ENCODE assay signal across 11 mouse cellular contexts in genomic region chr6:90327670-90328069, GRCm38 (mm10). TPM values are rescaled to one million over a fixed set of nuclear protein-coding genes. Genes with fewer than 3 reads are reported as not detected.
A peak's percentile ranks its signal among the peaks of the same experiment; 100 is the strongest.
DNase-seq lines count a peak whose midpoint lies in the region; ATAC-seq and TF ChIP-seq lines count a peak whose summit lies in the region.
"Had no signal": no experiment of that assay in that cellular context is flagged by ENCODE, and none has a peak within 500 bp of the region (broad histone marks: within the 10 kb centered on the region; RNA-seq: fewer than 3 reads in every experiment).

No protein-coding gene starts in this region.

- no peaks in the 10 kb centered on the region; the same call in 1 of the 2 replicates for H3K27me3 ChIP-seq in forebrain, postnatal 0 days (ENCODE audit: insufficient read depth, low read length)
- H3K27me3 ChIP-seq in forebrain, embryonic 10.5 days (ENCODE audit: poor library complexity, severe bottlenecking): peaks cover 24% of the 10 kb centered on the region
- H3K27me3 ChIP-seq in lung, postnatal 0 days (replicated peaks; ENCODE audit: insufficient read depth, low read length): no peaks in the 10 kb centered on the region
- no peaks in the 10 kb centered on the region; the same call in 1 of the 2 replicates for H3K27me3 ChIP-seq in midbrain, embryonic 13.5 days
- H3K27me3 ChIP-seq: lung, embryonic 15.5 days had no signal

- no peak overlapping the region for H3K4me3 ChIP-seq in forebrain, postnatal 0 days (ENCODE audit: low read depth, low read length)
- H3K4me3 ChIP-seq in forebrain, embryonic 10.5 days: no peak overlapping the region
- no peak overlapping the region for H3K4me3 ChIP-seq in lung, postnatal 0 days (ENCODE audit: low read depth, low read length)
- H3K4me3 ChIP-seq in lung, adult 2 months (replicated peaks; ENCODE audit: extremely low read depth, low read depth, low read length): no peak overlapping the region
- H3K4me3 ChIP-seq in midbrain, embryonic 13.5 days (replicated peaks): no peak overlapping the region
- H3K4me3 ChIP-seq: lung, embryonic 15.5 days had no signal

- 15% methylated on average over 6 of the region's 6 CpGs for WGBS in forebrain, postnatal 0 days
- WGBS in forebrain, embryonic 10.5 days: 29% methylated on average over 6 of the region's 6 CpGs
- WGBS in lung, postnatal 0 days: 17% methylated on average over 6 of the region's 6 CpGs
- 14% methylated on average over 6 of the region's 6 CpGs for WGBS in lung, adult 2 months
- WGBS in midbrain, embryonic 13.5 days: 20% methylated on average over 6 of the region's 6 CpGs

- peak; percentile 27 for DNase-seq in forebrain, postnatal 0 days
- no peak for DNase-seq in forebrain, embryonic 10.5 days (ENCODE audit: extremely low spot score, low spot score)
- DNase-seq in lung, postnatal 0 days (ENCODE audit: low spot score): no peak
- DNase-seq in lung, adult 2 months: no peak
- peak; percentile 50 for DNase-seq in embryo, embryonic 10.5 days (ENCODE audit: low spot score)
- DNase-seq in spleen, postnatal 36 days (ENCODE audit: low spot score in 2 of 2): no peak

- H3K4me1 ChIP-seq in forebrain, postnatal 0 days (ENCODE audit: insufficient read depth): no peaks in the 10 kb centered on the region
- peaks cover 8% of the 10 kb centered on the region for H3K4me1 ChIP-seq in forebrain, embryonic 10.5 days
- H3K4me1 ChIP-seq in lung, postnatal 0 days (ENCODE audit: insufficient read depth, low read depth, low read length): no peaks in the 10 kb centered on the region
- H3K4me1 ChIP-seq in lung, adult 2 months (ENCODE audit: control insufficient read depth, insufficient read depth, low read length): no peaks in the 10 kb centered on the region
- no peaks in the 10 kb centered on the region for H3K4me1 ChIP-seq in midbrain, embryonic 13.5 days (replicated peaks)
- H3K4me1 ChIP-seq: lung, embryonic 15.5 days had no signal

- no peak overlapping the region for H3K27ac ChIP-seq in forebrain, postnatal 0 days (ENCODE audit: low read depth, low read length)
- no peak overlapping the region for H3K27ac ChIP-seq in forebrain, embryonic 10.5 days
- H3K27ac ChIP-seq in lung, postnatal 0 days (ENCODE audit: low read length): no peak overlapping the region
- H3K27ac ChIP-seq in midbrain, embryonic 13.5 days: no peak overlapping the region
- H3K27ac ChIP-seq: lung, embryonic 15.5 days had no signal

- TF ChIP-seq POLR2A in lung, adult 2 months (IDR thresholded peaks at IDR 0.05; ENCODE audit: borderline replicate concordance, extremely low read depth, low read depth, low read length): no peak

- H3K4me2 ChIP-seq in forebrain, postnatal 0 days (ENCODE audit: low read depth): no peak overlapping the region
- no peak overlapping the region for H3K4me2 ChIP-seq in lung, postnatal 0 days (replicated peaks; ENCODE audit: low read depth, low read length)
- H3K4me2 ChIP-seq in midbrain, embryonic 13.5 days (replicated peaks): no peak overlapping the region
- H3K4me2 ChIP-seq: lung, embryonic 15.5 days had no signal

- peak; percentile 70 for TF ChIP-seq CTCF in forebrain, postnatal 0 days (IDR thresholded peaks at IDR 0.05; ENCODE audit: low read depth)
- peak; percentile 61 for TF ChIP-seq CTCF in lung, postnatal 0 days (IDR thresholded peaks at IDR 0.05)
- no peak for TF ChIP-seq CTCF in lung, adult 2 months (IDR thresholded peaks at IDR 0.05; ENCODE audit: insufficient read depth, low read length)

- no peak for ATAC-seq in forebrain, postnatal 0 days
- ATAC-seq in lung, postnatal 0 days: no peak
- peak; percentile 28; the same call in 1 of the 2 replicates for ATAC-seq in neutrophil, adult 5-6 weeks (ENCODE audit: extremely low read depth, insufficient number of reproducible peaks, low FRiP score, poor library complexity, severe bottlenecking)
- ATAC-seq in midbrain, embryonic 13.5 days: no peak

- no peak for TF ChIP-seq EP300 in lung, postnatal 0 days (IDR thresholded peaks at IDR 0.05)

- H3K9ac ChIP-seq in forebrain, postnatal 0 days: no peak overlapping the region
- H3K9ac ChIP-seq in lung, postnatal 0 days (replicated peaks; ENCODE audit: low read depth): no peak overlapping the region
- no peak overlapping the region for H3K9ac ChIP-seq in midbrain, embryonic 13.5 days (replicated peaks)
- H3K9ac ChIP-seq: lung, embryonic 15.5 days had no signal

- no peaks in the 10 kb centered on the region for H3K36me3 ChIP-seq in forebrain, postnatal 0 days (ENCODE audit: insufficient read depth)
- no peaks in the 10 kb centered on the region for H3K36me3 ChIP-seq in forebrain, embryonic 10.5 days (replicated peaks)
- no peaks in the 10 kb centered on the region for H3K36me3 ChIP-seq in lung, postnatal 0 days (ENCODE audit: insufficient read depth, low read length)
- no peaks in the 10 kb centered on the region for H3K36me3 ChIP-seq in midbrain, embryonic 13.5 days
- H3K36me3 ChIP-seq: lung, embryonic 15.5 days had no signal

- no peaks in the 10 kb centered on the region for H3K9me3 ChIP-seq in forebrain, postnatal 0 days (ENCODE audit: low read length)
- no peaks in the 10 kb centered on the region for H3K9me3 ChIP-seq in forebrain, embryonic 10.5 days
- no peaks in the 10 kb centered on the region for H3K9me3 ChIP-seq in lung, postnatal 0 days (ENCODE audit: low read length)
- no peaks in the 10 kb centered on the region for H3K9me3 ChIP-seq in midbrain, embryonic 13.5 days
- H3K9me3 ChIP-seq: lung, embryonic 15.5 days had no signal

RNA-seq across cellular contexts. Expression of gene Chst13, which starts 2.7 kb away (rescaled TPM):
- total RNA-seq in forebrain, postnatal 0 days (2014; rRNA removed): not detected in 2 replicates
- polyA plus RNA-seq in forebrain, postnatal 0 days (2015; fragmentation: Nextera tagmentation; extraction: Ambion mirVana): not detected in 2 replicates
- not detected in 2 replicates for polyA plus RNA-seq in forebrain, embryonic 10.5 days (2016; fragmentation: Nextera tagmentation; extraction: Ambion mirVana)
- 0.08 and 0.10 TPM in 2 replicates for polyA plus RNA-seq in lung, postnatal 0 days (2015; fragmentation: Nextera tagmentation; extraction: Ambion mirVana)
- 0.28 and 0.53 TPM in 2 replicates for polyA plus RNA-seq in lung, adult 2 months (2012; rRNA removed)
- total RNA-seq in neutrophil, adult 5-6 weeks (2017): 0.86 and 2.4 TPM in 2 replicates
- not detected in 2 replicates for polyA plus RNA-seq in midbrain, embryonic 13.5 days (2015; fragmentation: Nextera tagmentation; extraction: Ambion mirVana)
- polyA plus RNA-seq: heart, embryonic 14.5 days had no signal

RNA-seq across cellular contexts. Expression of gene Uroc1, which starts 5.4 kb away (rescaled TPM):
- not detected in 2 replicates for total RNA-seq in forebrain, postnatal 0 days (2014; rRNA removed)
- not detected in 2 replicates for polyA plus RNA-seq in forebrain, postnatal 0 days (2015; fragmentation: Nextera tagmentation; extraction: Ambion mirVana)
- not detected in 2 replicates for polyA plus RNA-seq in forebrain, embryonic 10.5 days (2016; fragmentation: Nextera tagmentation; extraction: Ambion mirVana)
- polyA plus RNA-seq in lung, postnatal 0 days (2015; fragmentation: Nextera tagmentation; extraction: Ambion mirVana): not detected in 2 replicates
- 0.08 and 0.12 TPM in 2 replicates for polyA plus RNA-seq in lung, adult 2 months (2012; rRNA removed)
- total RNA-seq in neutrophil, adult 5-6 weeks (2017): not detected in 2 replicates
- polyA plus RNA-seq in midbrain, embryonic 13.5 days (2015; fragmentation: Nextera tagmentation; extraction: Ambion mirVana): not detected in 2 replicates
- polyA plus RNA-seq: heart, embryonic 14.5 days; lung, embryonic 15.5 days; stomach, embryonic 14.5 days had no signal

RNA-seq across cellular contexts. Expression of gene BC048671, which starts 26.7 kb away (rescaled TPM):
- total RNA-seq in forebrain, postnatal 0 days (2014; rRNA removed): not detected in 2 replicates
- polyA plus RNA-seq in forebrain, postnatal 0 days (2015; fragmentation: Nextera tagmentation; extraction: Ambion mirVana): not detected in 2 replicates
- not detected in 2 replicates for polyA plus RNA-seq in forebrain, embryonic 10.5 days (2016; fragmentation: Nextera tagmentation; extraction: Ambion mirVana)
- polyA plus RNA-seq in lung, postnatal 0 days (2015; fragmentation: Nextera tagmentation; extraction: Ambion mirVana): not detected in 2 replicates
- not detected in 2 replicates for polyA plus RNA-seq in lung, adult 2 months (2012; rRNA removed)
- not detected in 2 replicates for total RNA-seq in neutrophil, adult 5-6 weeks (2017)
- polyA plus RNA-seq in midbrain, embryonic 13.5 days (2015; fragmentation: Nextera tagmentation; extraction: Ambion mirVana): not detected in 2 replicates
- polyA plus RNA-seq: heart, embryonic 14.5 days; lung, embryonic 15.5 days; stomach, embryonic 14.5 days had no signal

RNA-seq across cellular contexts. Expression of gene Zxdc, which starts 41.6 kb away (rescaled TPM):
- total RNA-seq in forebrain, postnatal 0 days (2014; rRNA removed): 29.0 and 33.6 TPM in 2 replicates
- polyA plus RNA-seq in forebrain, postnatal 0 days (2015; fragmentation: Nextera tagmentation; extraction: Ambion mirVana): 6.0 and 7.7 TPM in 2 replicates
- polyA plus RNA-seq in forebrain, embryonic 10.5 days (2016; fragmentation: Nextera tagmentation; extraction: Ambion mirVana): 5.5 and 6.3 TPM in 2 replicates
- 6.5 and 6.9 TPM in 2 replicates for polyA plus RNA-seq in lung, postnatal 0 days (2015; fragmentation: Nextera tagmentation; extraction: Ambion mirVana)
- 20.3 and 37.6 TPM in 2 replicates for polyA plus RNA-seq in lung, adult 2 months (2012; rRNA removed)
- total RNA-seq in neutrophil, adult 5-6 weeks (2017): 27.0 and 29.1 TPM in 2 replicates
- 11.0 TPM in 2 replicates for polyA plus RNA-seq in midbrain, embryonic 13.5 days (2015; fragmentation: Nextera tagmentation; extraction: Ambion mirVana)

Comparison
In these comparisons a context has a peak if more than half of its experiments do, and no peak if none do; other contexts are left out.
1. DNase-seq: peak in forebrain, postnatal 0 days (single experiment) and embryo, embryonic 10.5 days (single experiment); none in forebrain, embryonic 10.5 days (single experiment), lung, postnatal 0 days (single experiment), lung, adult 2 months (single experiment) and spleen, postnatal 36 days (0 of 2).